ENCODE assay signal across 8 mouse cellular contexts in the genomic region with DNA sequence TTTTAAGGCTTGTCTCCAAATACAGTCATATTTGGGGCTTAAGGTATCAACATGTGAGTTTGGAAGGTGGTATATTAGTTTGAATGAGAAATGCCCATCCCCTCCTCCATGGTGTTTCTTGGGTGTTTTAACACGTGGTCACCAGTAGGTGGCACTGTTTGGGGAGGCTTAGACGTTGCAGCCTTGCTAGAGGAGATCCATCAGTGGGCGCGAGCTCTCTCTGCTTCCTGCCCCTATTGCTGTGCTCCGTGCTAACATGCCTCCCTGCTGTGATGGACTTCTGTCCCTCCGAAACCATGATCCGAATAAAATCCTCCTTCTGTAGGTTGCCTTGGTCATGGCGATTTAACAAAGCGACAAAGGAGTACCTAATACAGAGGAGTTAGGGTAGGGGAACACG.
DNase-seq lines count a peak whose midpoint lies in the region; ATAC-seq and TF ChIP-seq lines count a peak whose summit lies in the region.

No protein-coding gene starts in this region.

- ATAC-seq in hindbrain, embryonic 16.5 days = no peak
- no peak for ATAC-seq in liver, embryonic 14.5 days (ENCODE audit: insufficient read depth)

- peak; percentile 36 to 51; a peak in 3 of 4 replicates for TF ChIP-seq CTCF in CH12.LX (conservative IDR thresholded peaks at IDR 0.05 in 1 of 2, IDR thresholded peaks at IDR 0.05 in 1 of 2; ENCODE audit: low read depth in 2 of 2, low read length in 2 of 2)
- TF ChIP-seq CTCF in brain, embryonic 14.5 days (IDR thresholded peaks at IDR 0.05; ENCODE audit: borderline replicate concordance, extremely low read depth, insufficient read depth, insufficient read length) = peak; percentile 69; the same call in 1 of the 2 replicates
- TF ChIP-seq CTCF in liver, embryonic 14.5 days (IDR thresholded peaks at IDR 0.05; ENCODE audit: low read depth) = peak; percentile 78

- H3K27ac ChIP-seq in hindbrain, embryonic 10.5 days = no peak overlapping the region
- no peak overlapping the region for H3K27ac ChIP-seq in hindbrain, embryonic 16.5 days (ENCODE audit: low read depth, low read length)
- H3K27ac ChIP-seq in CH12.LX (ENCODE audit: insufficient read depth, low read depth) = no peak overlapping the region
- H3K27ac ChIP-seq in liver, embryonic 14.5 days = no peak overlapping the region

- H3K79me2 ChIP-seq in CH12.LX (replicated peaks; ENCODE audit: control insufficient read depth, extremely low read depth, insufficient read depth, poor library complexity, severe bottlenecking) = no peaks in the 10 kb centered on the region

- dilution Hi-C loops in CH12.LX (cut with MboI; ENCODE audit: extremely low pct_ligation_motif_present, extremely low pct_unique_long_range_greater_than_20kb, low sequenced_read_pairs) = no loop called here

- TF ChIP-seq EP300 in CH12.LX (IDR thresholded peaks at IDR 0.05; ENCODE audit: low read length) = no peak
- no peak for TF ChIP-seq EP300 in liver, embryonic 14.5 days (IDR thresholded peaks at IDR 0.05; ENCODE audit: low read depth)

- TF ChIP-seq RAD21 in CH12.LX (IDR thresholded peaks at IDR 0.05; ENCODE audit: low read depth, low read length) = no peak

- TF ChIP-seq POLR2A in CH12.LX (IDR thresholded peaks at IDR 0.05; ENCODE audit: low read depth, low read length) = no peak
- TF ChIP-seq POLR2A in brain, embryonic 14.5 days (IDR thresholded peaks at IDR 0.05; ENCODE audit: borderline replicate concordance, extremely low read depth, insufficient read depth, insufficient read length, poor library complexity, severe bottlenecking) = no peak

- no peaks in the 10 kb centered on the region for H3K27me3 ChIP-seq in hindbrain, embryonic 10.5 days (ENCODE audit: insufficient read depth, poor library complexity, severe bottlenecking)
- no peaks in the 10 kb centered on the region for H3K27me3 ChIP-seq in hindbrain, embryonic 16.5 days (replicated peaks; ENCODE audit: control insufficient read depth, insufficient read depth, low read length)
- no peaks in the 10 kb centered on the region for H3K27me3 ChIP-seq in CH12.LX (replicated peaks)
- no peaks in the 10 kb centered on the region for H3K27me3 ChIP-seq in liver, embryonic 14.5 days (ENCODE audit: control insufficient read depth, insufficient read depth, low read length)

- H3K9me3 ChIP-seq in hindbrain, embryonic 10.5 days = no peaks in the 10 kb centered on the region
- no peaks in the 10 kb centered on the region for H3K9me3 ChIP-seq in hindbrain, embryonic 16.5 days (ENCODE audit: control insufficient read depth, low read length)
- H3K9me3 ChIP-seq in CH12.LX (replicated peaks; ENCODE audit: low read length) = peaks cover 2% of the 10 kb centered on the region
- no peaks in the 10 kb centered on the region for H3K9me3 ChIP-seq in liver, embryonic 14.5 days (ENCODE audit: control insufficient read depth, low read length)

- H3K4me2 ChIP-seq in hindbrain, embryonic 16.5 days (ENCODE audit: low read length) = no peak overlapping the region
- no peak overlapping the region; the same call in 1 of the 2 replicates for H3K4me2 ChIP-seq in CH12.LX (ENCODE audit: insufficient read depth, low read depth, poor library complexity, severe bottlenecking)
- H3K4me2 ChIP-seq in liver, embryonic 14.5 days (ENCODE audit: low read depth) = no peak overlapping the region

- DNase-seq in hindbrain, embryonic 10.5 days (ENCODE audit: low spot score) = peak; percentile 39
- peak; percentile 21 for DNase-seq in CH12.LX (ENCODE audit: extremely low read depth)
- no peak for DNase-seq in brain, embryonic 14.5 days (ENCODE audit: low read depth)
- DNase-seq in liver, embryonic 14.5 days (ENCODE audit: low read depth in 3 of 3, low spot score in 3 of 3) = no peak
- DNase-seq in right cerebral cortex, adult 18-20 months = no peak
- no peak for DNase-seq in urinary bladder, adult 18-20 months (ENCODE audit: low spot score in 2 of 2)
- DNase-seq in T-cell, adult 2 months (ENCODE audit: low spot score) = no peak

- in situ Hi-C loops in CH12.LX (cut with MboI; ENCODE audit: low pct_ligation_motif_present, low pct_unique_long_range_greater_than_20kb, low sequenced_read_pairs) = no loop called here

- H3K36me3 ChIP-seq in hindbrain, embryonic 10.5 days = no peaks in the 10 kb centered on the region
- H3K36me3 ChIP-seq in hindbrain, embryonic 16.5 days (ENCODE audit: control insufficient read depth, insufficient read depth, low read length) = no peaks in the 10 kb centered on the region
- H3K36me3 ChIP-seq in CH12.LX (replicated peaks in 1 of 2; ENCODE audit: control insufficient read depth in 1 of 2, insufficient read depth in 1 of 2, low read length in 1 of 2) = no peaks in the 10 kb centered on the region
- H3K36me3 ChIP-seq in liver, embryonic 14.5 days (replicated peaks; ENCODE audit: control insufficient read depth, insufficient read depth, low read depth) = no peaks in the 10 kb centered on the region

- 27% methylated on average over 10 of the region's 10 CpGs for WGBS in hindbrain, embryonic 10.5 days
- 33% methylated on average over 10 of the region's 10 CpGs for WGBS in hindbrain, embryonic 16.5 days
- WGBS in liver, embryonic 14.5 days (ENCODE audit: insufficient replicate concordance) = 27% methylated on average over 10 of the region's 10 CpGs

- H3K4me1 ChIP-seq in hindbrain, embryonic 10.5 days (replicated peaks) = no peaks in the 10 kb centered on the region
- H3K4me1 ChIP-seq in hindbrain, embryonic 16.5 days (ENCODE audit: control insufficient read depth, insufficient read depth, low read depth, low read length) = peaks cover 3% of the 10 kb centered on the region; the same call in 1 of the 2 replicates
- peaks cover 0 to 5% of the 10 kb centered on the region in 2 experiments; a peak in 2 of 4 replicates for H3K4me1 ChIP-seq in CH12.LX (ENCODE audit: control insufficient read depth in 1 of 2, insufficient read depth in 2 of 2)
- no peaks in the 10 kb centered on the region for H3K4me1 ChIP-seq in liver, embryonic 14.5 days (replicated peaks; ENCODE audit: control insufficient read depth in 2 of 2, insufficient read depth in 2 of 2, low read length in 1 of 2)

- H3K9ac ChIP-seq in hindbrain, embryonic 16.5 days (ENCODE audit: low read depth, low read length) = no peak overlapping the region
- H3K9ac ChIP-seq in CH12.LX (ENCODE audit: insufficient read depth, low read depth) = no peak overlapping the region
- no peak overlapping the region for H3K9ac ChIP-seq in liver, embryonic 14.5 days (replicated peaks)

- H3K4me3 ChIP-seq in hindbrain, embryonic 10.5 days = peak overlapping the region; percentile 34
- no peak overlapping the region for H3K4me3 ChIP-seq in hindbrain, embryonic 16.5 days (ENCODE audit: low read length)
- no peak overlapping the region for H3K4me3 ChIP-seq in CH12.LX (replicated peaks in 1 of 3; ENCODE audit: low read depth in 2 of 3, low read length in 2 of 3, poor library complexity in 1 of 3)
- no peak overlapping the region for H3K4me3 ChIP-seq in liver, embryonic 14.5 days (ENCODE audit: insufficient read depth in 1 of 2, low read depth in 2 of 2, low read length in 2 of 2)

TF ChIP-seq in CH12.LX, 34 proteins besides CTCF, POLR2A, EP300 and RAD21:
- peak; percentile 65; the same call in 1 of the 2 replicates for TF ChIP-seq MAX (IDR thresholded peaks at IDR 0.05; ENCODE audit: low read length)
- TF ChIP-seq TBP (conservative IDR thresholded peaks at IDR 0.05; ENCODE audit: low read depth, low read length) = no peak

Comparison
In these comparisons a context has a peak if more than half of its experiments do, and no peak if none do; other contexts are left out.
1. DNase-seq: peak in hindbrain, embryonic 10.5 days (single experiment) and CH12.LX (single experiment); none in brain, embryonic 14.5 days (single experiment), liver, embryonic 14.5 days (0 of 3), right cerebral cortex, adult 18-20 months (single experiment), urinary bladder, adult 18-20 months (0 of 2) and T-cell, adult 2 months (single experiment).
2. Peak in every context shown above with its lines, with median percentiles within 50 percentile points of each other: CTCF ChIP-seq.